Mouse (Mus musculus): Measurements from ENCODE around the gene Gpank1.

Gpank1 gene

DNA sequence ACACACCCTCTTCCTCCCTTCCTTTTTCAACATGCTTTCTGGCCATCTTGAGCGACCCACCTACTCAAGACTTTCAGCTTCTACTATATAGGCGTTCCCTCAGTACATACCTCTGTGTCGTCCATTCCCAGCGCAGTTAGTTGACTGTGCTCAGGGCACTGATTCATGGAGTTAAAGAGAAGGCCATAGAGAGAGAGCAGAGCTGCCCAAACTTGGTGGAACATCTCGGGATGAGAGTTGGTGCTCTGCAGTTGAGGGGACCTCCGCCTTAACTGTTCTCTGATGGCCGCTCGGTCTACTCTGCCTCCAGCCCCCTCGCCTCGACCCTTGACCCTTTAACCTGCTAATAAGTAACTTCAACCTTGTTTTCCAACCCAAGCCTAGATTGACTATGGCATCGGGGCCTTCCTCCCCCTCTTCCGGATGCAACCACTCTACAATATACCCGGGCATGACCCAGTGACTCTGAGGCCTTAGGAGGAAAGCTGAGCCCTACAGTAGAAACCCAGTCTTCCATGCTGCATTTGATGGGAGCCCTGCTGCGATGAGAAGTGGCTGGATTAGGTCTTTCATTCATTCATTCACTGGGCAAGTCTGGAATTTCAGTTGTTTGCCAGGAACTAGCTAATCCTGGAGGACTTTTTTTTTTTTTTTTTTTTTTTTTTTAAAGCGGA lies 10.4 kb downstream of the Gpank1 start, which contains the start of gene Apom:
Gene Apom, minus strand, starts transcription at position 551 of the 674 bp plus-strand sequence.
- no peak for DNase-seq (ENCODE audit: low spot score in 2 of 2)

DNA sequence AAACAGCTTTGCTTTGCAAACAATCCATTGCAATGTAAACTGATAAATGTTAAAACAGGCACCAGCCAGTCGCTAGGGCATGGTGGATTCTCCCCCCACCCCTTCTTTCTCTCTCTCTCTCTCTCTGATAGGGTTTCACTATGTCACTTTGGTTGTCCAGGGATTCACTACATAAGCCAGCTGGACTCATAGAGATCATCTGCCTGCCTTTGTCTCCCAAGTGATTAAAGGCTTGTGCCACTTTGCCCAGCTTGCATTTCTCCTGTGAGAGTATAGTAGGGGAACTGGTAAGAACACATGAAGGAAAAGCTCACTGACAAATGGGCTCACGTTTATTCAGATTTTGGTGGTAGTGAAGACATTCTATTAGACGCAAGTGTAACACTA lies 10.9 kb downstream of the Gpank1 start:
- no peak for DNase-seq (ENCODE audit: low spot score in 2 of 2)

DNA sequence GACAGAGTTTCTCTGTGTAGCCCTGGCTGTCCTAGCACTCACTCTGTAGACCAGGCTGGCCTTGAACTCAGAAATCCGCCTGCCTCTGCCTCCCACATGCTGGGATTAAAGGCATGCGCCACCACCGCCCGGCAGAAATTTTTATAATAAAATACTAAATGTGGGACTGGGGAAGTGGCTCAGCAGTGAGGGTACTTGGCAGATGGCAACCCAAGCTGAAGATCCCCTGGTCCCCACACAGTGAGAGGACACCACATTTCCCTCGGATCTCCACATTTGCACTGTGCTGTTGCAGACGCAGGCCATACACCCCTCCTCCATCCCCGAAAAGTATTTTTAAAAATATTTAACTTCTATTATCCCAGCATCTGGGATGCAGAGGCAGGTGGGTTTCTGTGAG lies 12.3 kb downstream of the Gpank1 start:
- no peak for DNase-seq (ENCODE audit: low spot score in 2 of 2)

DNA sequence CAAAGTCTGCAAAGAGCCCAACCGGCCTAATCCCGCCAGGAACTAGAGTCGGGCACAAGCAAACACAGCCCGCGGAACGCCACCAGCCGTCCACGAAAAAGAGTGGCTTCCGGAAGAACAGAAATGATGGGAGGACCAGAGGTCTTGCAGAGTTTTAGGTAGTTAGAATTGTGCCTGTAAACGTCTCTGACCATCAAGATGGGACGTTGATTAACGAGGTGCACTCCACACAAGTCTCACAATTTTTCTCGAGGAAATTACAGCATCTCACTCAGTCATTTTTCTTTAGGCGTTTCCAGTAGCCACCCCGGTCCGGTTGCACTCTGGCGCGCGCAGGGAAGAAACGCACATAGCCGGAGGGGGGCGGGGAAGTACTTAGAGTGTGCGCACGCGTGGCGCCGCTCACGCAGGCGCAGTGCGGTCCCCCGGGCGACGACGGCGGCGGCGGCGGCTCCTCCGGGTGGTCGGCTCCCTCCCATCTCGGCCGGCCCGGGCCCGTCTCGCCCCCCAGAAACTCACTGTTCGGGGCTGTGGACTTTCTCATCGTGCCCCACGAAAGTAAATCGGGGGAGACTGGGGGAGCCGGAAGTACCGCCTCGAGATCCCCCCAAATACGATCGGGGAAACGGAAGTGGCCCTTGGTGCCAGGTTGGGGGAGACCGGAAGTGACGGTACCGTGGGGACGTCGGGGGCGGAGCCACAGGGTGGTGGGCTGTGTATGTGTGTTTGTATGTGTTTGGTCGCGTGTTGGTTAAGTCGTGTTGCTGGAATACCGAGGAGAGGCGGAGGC lies 13.7 kb downstream of the Gpank1 start, which contains the start of gene Bag6:
Gene Bag6, plus strand, starts transcription at position 378 of the 790 bp plus-strand sequence.
- DNase-seq (ENCODE audit: low spot score in 2 of 2): peak; percentile 89 to 92

DNA sequence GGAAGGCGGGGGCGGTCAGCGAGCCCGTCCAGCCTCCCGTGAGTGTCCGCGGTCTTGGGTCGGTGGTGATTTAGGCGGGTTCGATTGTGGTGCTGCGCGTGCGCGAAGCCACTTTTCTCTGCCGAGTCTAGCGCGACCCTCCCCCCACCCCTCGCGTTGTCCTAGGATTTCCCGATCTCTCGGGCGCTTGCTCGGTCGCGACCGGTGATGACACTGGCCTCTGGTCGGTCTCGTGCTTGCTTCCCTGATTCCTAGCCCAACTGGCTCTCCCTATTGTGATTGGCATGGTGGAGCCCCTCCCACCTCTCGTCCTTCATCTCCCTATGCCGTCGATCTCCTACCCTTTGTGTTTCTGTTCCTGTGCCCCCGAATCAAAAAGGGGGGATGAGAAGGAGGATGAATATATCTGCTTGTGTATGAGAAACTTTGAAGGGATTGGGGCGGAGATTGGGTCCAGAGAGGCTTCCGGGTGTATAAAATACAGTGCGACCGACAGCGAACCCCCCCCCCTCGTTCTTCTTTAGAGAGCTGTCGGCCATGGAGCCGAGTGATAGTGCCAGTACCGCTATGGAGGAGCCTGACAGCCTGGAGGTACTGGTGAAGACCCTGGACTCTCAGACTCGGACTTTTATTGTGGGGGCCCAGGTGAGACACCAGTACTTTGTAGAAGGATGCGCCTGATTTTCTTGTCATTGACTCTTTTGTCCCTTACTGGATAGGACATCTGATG lies 14.5 kb downstream of the Gpank1 start:
- DNase-seq (ENCODE audit: low spot score in 2 of 2): no peak

- no peak for DNase-seq (ENCODE audit: low spot score in 2 of 2)
Observed at GRCm38 (mm10) chr17:35139269-35139668, 18.0 kb downstream of the Gpank1 start.

DNA sequence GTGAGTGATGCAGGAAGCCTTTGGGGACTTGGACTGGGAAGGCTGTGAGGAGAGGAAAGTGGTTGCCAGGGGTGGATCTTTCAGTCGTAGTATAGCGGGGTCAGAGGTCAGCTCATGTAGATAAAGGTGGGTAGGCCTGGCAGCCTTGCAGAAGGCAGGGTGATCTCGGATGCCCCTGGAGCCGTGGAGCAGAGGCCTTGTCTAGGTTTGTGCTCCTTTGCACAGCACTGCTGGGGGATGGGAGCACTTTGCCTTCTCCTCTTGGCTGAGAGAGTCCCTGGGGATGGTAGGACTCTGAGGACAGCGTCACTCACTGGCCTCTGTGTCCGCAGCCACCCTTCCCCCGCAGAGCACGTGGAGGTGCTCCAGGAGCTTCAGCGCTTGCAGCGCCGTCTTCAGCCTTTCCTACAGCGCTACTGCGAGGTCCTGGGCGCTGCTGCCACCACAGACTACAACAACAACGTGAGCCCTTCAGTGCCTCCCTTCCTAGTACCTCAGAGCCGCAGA lies 19.3 kb downstream of the Gpank1 start:
- DNase-seq (ENCODE audit: low spot score in 2 of 2): no peak

GRCm38 (mm10) chr17:35141971-35142370 lies 20.7 kb downstream of the Gpank1 start:
- no peak for DNase-seq (ENCODE audit: low spot score in 2 of 2)

DNA sequence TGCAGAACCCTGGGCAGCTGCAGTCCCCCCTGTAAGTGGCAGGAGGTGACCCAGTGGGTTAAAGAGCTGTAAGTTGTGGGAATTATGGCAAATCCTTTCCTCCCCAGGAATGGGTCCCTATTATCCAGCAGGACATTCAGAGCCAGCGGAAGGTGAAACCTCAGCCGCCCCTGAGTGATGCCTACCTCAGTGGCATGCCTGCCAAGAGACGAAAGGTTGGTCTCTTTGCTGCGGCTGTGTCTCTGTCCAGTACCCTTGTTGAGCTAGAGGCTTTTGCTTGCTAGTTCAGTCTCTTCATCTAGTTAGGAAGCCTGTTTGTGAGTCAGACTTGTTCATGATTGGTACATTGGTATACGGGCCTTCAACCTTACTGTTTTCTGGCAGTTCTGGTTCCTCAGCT lies 24.9 kb downstream of the Gpank1 start:
- no peak for DNase-seq (ENCODE audit: low spot score in 2 of 2)

DNA sequence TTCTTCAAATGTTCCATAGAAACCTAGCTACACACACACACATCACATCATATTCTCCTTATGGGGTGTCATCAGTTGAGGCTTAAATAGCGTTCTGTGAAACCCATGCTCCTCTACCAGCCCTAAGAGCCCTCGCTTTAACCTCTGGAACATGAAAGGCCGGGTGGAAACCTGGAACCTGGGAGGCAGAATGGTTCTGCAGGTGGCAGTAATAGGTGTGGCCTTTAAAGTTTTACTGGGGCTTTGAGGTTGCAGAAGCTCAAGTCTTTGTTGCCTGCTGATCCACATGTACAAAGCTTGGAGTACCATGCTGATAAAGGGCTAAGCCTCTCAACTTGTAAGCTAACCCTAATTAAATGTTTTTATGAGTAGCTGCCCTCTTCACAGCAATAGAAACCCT lies 26.1 kb downstream of the Gpank1 start:
- DNase-seq (ENCODE audit: low spot score in 2 of 2): no peak

- DNase-seq (ENCODE audit: low spot score in 2 of 2): no peak
Observed at GRCm38 (mm10) chr17:35147922-35148639, 26.8 kb downstream of the Gpank1 start.

DNA sequence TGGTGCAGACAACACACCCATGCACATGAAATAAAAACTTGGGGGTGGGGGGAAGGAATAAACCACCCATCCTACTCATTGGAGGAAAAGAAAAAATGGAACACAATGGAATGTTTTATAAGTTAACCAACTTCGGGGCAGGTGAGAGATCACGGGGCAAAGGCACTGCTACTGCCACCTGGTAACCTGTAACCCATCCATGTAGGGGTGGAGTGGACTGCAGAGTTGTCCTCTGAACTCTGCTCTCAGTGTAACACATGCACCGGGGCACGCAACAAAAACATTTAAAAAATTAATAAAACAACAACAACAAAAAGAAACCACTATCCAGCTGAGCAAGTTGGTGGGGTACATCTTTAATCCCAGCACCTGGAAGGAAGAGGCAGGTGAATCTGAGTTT lies 30.9 kb downstream of the Gpank1 start:
- no peak for DNase-seq (ENCODE audit: low spot score in 2 of 2)

DNA sequence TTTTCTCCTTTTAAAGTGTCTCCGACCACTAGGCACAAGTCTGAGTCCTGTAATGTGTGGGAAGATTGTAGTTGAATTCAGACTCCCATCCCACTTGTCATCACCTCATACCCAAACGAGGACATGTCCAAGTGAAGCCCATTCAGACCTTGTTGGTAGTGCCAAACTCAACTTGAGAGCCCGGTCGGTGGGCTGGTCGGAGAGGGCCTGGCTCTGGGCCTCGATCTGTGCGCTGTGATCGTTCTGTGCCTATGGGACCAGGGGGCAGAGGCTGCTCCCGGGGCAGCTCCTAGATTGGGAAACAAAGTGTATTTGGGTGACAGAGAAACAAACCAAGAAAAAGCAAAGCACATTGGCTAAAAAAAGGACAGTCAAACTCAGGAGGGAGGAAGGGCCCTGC lies 31.8 kb downstream of the Gpank1 start:
- no peak for DNase-seq (ENCODE audit: low spot score in 2 of 2)

DNA sequence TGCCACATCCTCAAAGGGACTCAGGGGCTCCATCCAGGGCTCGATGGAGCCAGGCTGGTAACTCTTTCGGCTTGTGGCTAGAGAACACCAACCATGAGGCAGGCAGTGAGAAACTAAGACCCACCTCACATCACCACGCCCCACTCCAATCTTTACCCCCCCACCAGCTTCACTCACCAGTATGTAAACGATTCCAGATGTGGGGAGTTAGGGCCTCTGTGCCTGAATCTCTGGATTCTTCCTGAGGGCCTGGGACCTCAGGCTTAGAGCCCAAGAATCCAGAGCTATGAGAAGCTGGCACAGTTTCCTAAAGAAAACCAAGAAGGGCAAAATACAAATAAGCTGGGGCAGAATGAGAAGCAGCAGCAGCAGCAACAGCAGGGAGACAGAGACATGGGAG lies 32.7 kb downstream of the Gpank1 start:
- DNase-seq (ENCODE audit: low spot score in 2 of 2): no peak

- DNase-seq (ENCODE audit: low spot score in 2 of 2): no peak
Observed at GRCm38 (mm10) chr17:35154616-35155015, 33.4 kb downstream of the Gpank1 start.

GRCm38 (mm10) chr17:35155451-35155850 lies 34.2 kb downstream of the Gpank1 start:
- no peak for DNase-seq (ENCODE audit: low spot score in 2 of 2)

GRCm38 (mm10) chr17:35156461-35157200 lies 35.4 kb downstream of the Gpank1 start:
- DNase-seq (ENCODE audit: low spot score in 2 of 2): no peak

DNA sequence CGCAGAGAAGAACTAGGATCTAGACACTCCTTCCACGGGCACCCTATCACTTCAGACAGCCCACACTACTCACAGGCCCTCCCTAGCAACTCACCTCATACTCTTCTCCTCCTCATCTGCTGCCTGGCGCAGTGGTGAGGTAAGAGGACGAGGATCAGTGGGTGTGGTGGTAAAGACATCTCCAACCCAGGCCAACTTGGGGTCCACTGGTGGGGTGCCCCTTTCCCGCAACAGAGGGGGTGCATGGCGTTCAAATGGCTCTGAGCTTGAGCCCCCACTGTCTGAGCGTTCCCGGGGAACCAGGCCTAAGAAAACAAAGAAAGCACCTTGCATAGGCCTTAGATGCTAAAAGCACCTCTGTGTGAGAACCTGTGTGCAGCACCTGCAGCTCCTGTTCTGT lies 36.0 kb downstream of the Gpank1 start:
- DNase-seq (ENCODE audit: low spot score in 2 of 2): no peak

- DNase-seq (ENCODE audit: low spot score in 2 of 2): no peak
Observed at GRCm38 (mm10) chr17:35157661-35158175, 36.5 kb downstream of the Gpank1 start.

DNA sequence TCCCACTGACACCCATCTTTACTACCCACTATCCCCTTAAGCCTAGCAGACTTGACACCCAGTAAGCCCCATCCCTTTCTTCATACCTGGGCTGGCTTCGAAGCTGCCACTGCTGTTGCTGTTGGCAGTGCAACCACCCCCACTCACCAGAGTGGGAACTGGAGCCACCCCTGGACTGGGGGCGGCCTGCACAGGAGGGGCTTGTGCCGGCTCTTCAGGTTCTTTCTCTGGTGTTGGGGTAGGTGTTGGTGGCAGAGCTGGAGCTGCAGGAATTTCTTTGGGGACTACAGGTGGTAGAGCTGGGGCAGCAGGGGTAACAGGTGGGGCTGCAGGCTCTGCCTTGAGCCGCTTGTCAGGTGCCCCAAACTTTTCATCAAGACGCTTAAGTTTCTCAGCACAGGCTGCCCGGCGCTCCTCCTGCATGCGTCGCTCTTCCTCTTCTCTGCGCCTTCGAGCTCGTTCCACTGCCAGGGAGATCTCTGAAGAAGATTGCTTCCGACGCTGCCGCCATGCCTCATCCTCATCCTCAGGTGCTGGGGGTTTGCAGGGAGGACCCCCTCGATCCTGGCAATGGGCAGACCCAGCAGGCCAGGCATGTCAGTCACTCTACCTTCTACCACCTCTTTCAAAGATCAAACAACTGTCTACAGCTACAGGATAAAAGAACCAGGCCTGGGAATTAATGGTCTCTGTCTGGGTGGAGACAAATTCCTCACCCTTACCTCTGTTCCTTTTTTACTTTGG lies 37.8 kb downstream of the Gpank1 start:
- no peak for DNase-seq (ENCODE audit: low spot score in 2 of 2)

Measured in spleen, postnatal 36 days (tissue).